In the genomic region with DNA sequence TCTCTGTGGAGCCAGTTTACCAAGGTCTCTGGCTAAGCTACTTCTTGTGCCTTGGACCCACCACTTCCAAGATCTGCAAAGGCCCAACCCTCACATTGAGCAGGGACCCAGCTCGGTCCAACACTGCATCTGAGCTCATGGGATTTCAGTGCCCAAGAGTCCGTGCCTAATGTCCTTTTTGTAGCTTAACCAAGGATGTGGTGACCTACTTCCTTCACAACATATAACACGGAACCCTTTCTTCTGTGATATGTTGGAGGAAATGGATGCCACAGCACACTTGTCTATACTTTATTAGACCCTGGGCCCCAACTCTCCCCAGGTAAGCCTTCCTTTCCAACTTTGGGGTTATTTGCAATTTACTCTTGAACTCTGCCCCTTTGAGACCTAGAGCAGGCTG, we compare ENCODE assay signal across 26 mouse cellular contexts.
DNase-seq lines count a peak whose midpoint lies in the region; ATAC-seq and TF ChIP-seq lines count a peak whose summit lies in the region.
"Had no signal": no experiment of that assay in that cellular context is flagged by ENCODE, and none has a peak within 500 bp of the region (broad histone marks: within the 10 kb centered on the region; RNA-seq: fewer than 3 reads in every experiment).

No protein-coding gene starts in this region.

- H3K27ac ChIP-seq in spleen, adult 2 months (ENCODE audit: insufficient read depth, low read length), result 0 out of 2 replicates have a peak overlapping the region, but pooled peaks have one; percentile 1
- no peak overlapping the region for H3K27ac ChIP-seq in hindbrain, embryonic 14.5 days
- H3K27ac ChIP-seq in midbrain, postnatal 0 days (ENCODE audit: low read depth, low read length), result no peak overlapping the region
- H3K27ac ChIP-seq: embryonic facial prominence, embryonic 10.5 days; embryonic facial prominence, embryonic 13.5 days; gastrocnemius, adult 2 months; hindbrain, embryonic 10.5 days; hindbrain, embryonic 13.5 days; hindbrain, postnatal 0 days had no signal

- WGBS in spleen, adult 2 months, result 26% methylated on average over 3 of the region's 3 CpGs
- WGBS in hindbrain, embryonic 14.5 days, result 87% methylated on average over 3 of the region's 3 CpGs
- 90% methylated on average over 3 of the region's 3 CpGs for WGBS in midbrain, postnatal 0 days

- no peak overlapping the region for H3K4me2 ChIP-seq in hindbrain, embryonic 14.5 days (replicated peaks)
- no peak overlapping the region for H3K4me2 ChIP-seq in midbrain, postnatal 0 days (ENCODE audit: low read depth, low read length, poor library complexity, severe bottlenecking)
- H3K4me2 ChIP-seq: embryonic facial prominence, embryonic 13.5 days; heart, embryonic 11.5 days; hindbrain, embryonic 13.5 days had no signal

- DNase-seq in spleen, adult 2 months (ENCODE audit: low read depth in 1 of 2, low spot score in 2 of 2), result no peak
- DNase-seq in spleen, postnatal 14 days (ENCODE audit: low spot score in 2 of 2), result no peak
- no peak for DNase-seq in hindbrain, embryonic 14.5 days (ENCODE audit: low spot score)
- DNase-seq in midbrain, postnatal 0 days (ENCODE audit: low spot score), result no peak
- DNase-seq in urinary bladder, adult 2 months (ENCODE audit: low spot score), result no peak
- DNase-seq: adrenal gland, adult 2 months; adrenal gland, postnatal 14 days; cerebellum, adult 11 months; cerebellum, adult 2 months; cerebellum, adult 9-11 months; cerebellum, postnatal 25 days; embryo, embryonic 11 days; forebrain, postnatal 0 days; gastrocnemius, adult 2 months; gastrocnemius, postnatal 14 days; heart, adult 11 months had no signal

- no peaks in the 10 kb centered on the region for H3K27me3 ChIP-seq in spleen, adult 2 months (ENCODE audit: control insufficient read depth, insufficient read depth, low read length)
- no peaks in the 10 kb centered on the region for H3K27me3 ChIP-seq in megakaryocyte, embryonic 14.5 days (replicated peaks)
- no peaks in the 10 kb centered on the region for H3K27me3 ChIP-seq in hindbrain, embryonic 14.5 days (ENCODE audit: control insufficient read depth, insufficient read depth, low read length)
- H3K27me3 ChIP-seq in midbrain, postnatal 0 days (ENCODE audit: insufficient read depth, low read length), result no peaks in the 10 kb centered on the region
- H3K27me3 ChIP-seq: embryonic facial prominence, embryonic 13.5 days; hindbrain, embryonic 13.5 days had no signal

- no peak overlapping the region for H3K4me3 ChIP-seq in spleen, adult 2 months (ENCODE audit: extremely low read depth, insufficient read depth, insufficient read length)
- H3K4me3 ChIP-seq in megakaryocyte, embryonic 14.5 days (replicated peaks), result peak overlapping the region; percentile 64
- no peak overlapping the region for H3K4me3 ChIP-seq in hindbrain, embryonic 14.5 days (replicated peaks; ENCODE audit: low read length)
- no peak overlapping the region for H3K4me3 ChIP-seq in midbrain, postnatal 0 days (ENCODE audit: low read depth, low read length)
- H3K4me3 ChIP-seq: embryonic facial prominence, embryonic 10.5 days; embryonic facial prominence, embryonic 13.5 days; erythroblast, embryonic 14.5 days; gastrocnemius, adult 2 months; hindbrain, embryonic 10.5 days; hindbrain, embryonic 13.5 days had no signal

- no peaks in the 10 kb centered on the region for H3K9me3 ChIP-seq in megakaryocyte, embryonic 14.5 days
- H3K9me3 ChIP-seq in hindbrain, embryonic 14.5 days (ENCODE audit: control insufficient read depth, low read length), result no peaks in the 10 kb centered on the region
- H3K9me3 ChIP-seq in midbrain, postnatal 0 days (ENCODE audit: low read length), result no peaks in the 10 kb centered on the region
- H3K9me3 ChIP-seq: embryonic facial prominence, embryonic 10.5 days; embryonic facial prominence, embryonic 13.5 days; hindbrain, embryonic 10.5 days; hindbrain, embryonic 13.5 days had no signal

- H3K9ac ChIP-seq in hindbrain, embryonic 14.5 days, result no peak overlapping the region
- no peak overlapping the region for H3K9ac ChIP-seq in midbrain, postnatal 0 days (replicated peaks; ENCODE audit: low read length, poor library complexity, severe bottlenecking)
- H3K9ac ChIP-seq: embryonic facial prominence, embryonic 13.5 days; forebrain, postnatal 0 days; hindbrain, embryonic 13.5 days had no signal

- ATAC-seq in hematopoietic stem cell, adult 5-6 weeks (replicated peaks in 1 of 2; ENCODE audit: insufficient read depth in 1 of 2, low FRiP score in 2 of 2, low TSS enrichment in 1 of 2, low read depth in 1 of 2, poor library complexity in 2 of 2, severe bottlenecking in 2 of 2), result peak; percentile 12 to 29; a peak in 1 of 4 replicates
- ATAC-seq in hindbrain, embryonic 14.5 days (ENCODE audit: low FRiP score), result no peak
- no peak for ATAC-seq in midbrain, postnatal 0 days (ENCODE audit: low FRiP score)
- ATAC-seq: forebrain, embryonic 14.5 days; forebrain, postnatal 0 days; hindbrain, postnatal 0 days had no signal

- TF ChIP-seq CTCF in spleen, adult 2 months (IDR thresholded peaks at IDR 0.05; ENCODE audit: extremely low read depth, insufficient read depth, insufficient read length, insufficient replicate concordance), result no peak
- no peak for TF ChIP-seq CTCF in midbrain, postnatal 0 days (IDR thresholded peaks at IDR 0.05)

- no peaks in the 10 kb centered on the region for H3K36me3 ChIP-seq in spleen, adult 2 months (ENCODE audit: control insufficient read depth, insufficient read depth, low read length)
- H3K36me3 ChIP-seq in megakaryocyte, embryonic 14.5 days (replicated peaks; ENCODE audit: low read length), result peaks cover 80% of the 10 kb centered on the region
- no peaks in the 10 kb centered on the region for H3K36me3 ChIP-seq in hindbrain, embryonic 14.5 days (replicated peaks; ENCODE audit: control insufficient read depth, insufficient read depth)
- no peaks in the 10 kb centered on the region for H3K36me3 ChIP-seq in midbrain, postnatal 0 days (ENCODE audit: insufficient read depth, low read length)
- H3K36me3 ChIP-seq: embryonic facial prominence, embryonic 10.5 days; embryonic facial prominence, embryonic 13.5 days; hindbrain, embryonic 10.5 days; hindbrain, embryonic 13.5 days had no signal

- TF ChIP-seq POLR2A in spleen, adult 2 months (IDR thresholded peaks at IDR 0.05; ENCODE audit: low read depth, low read length), result no peak

- H3K4me1 ChIP-seq in spleen, adult 2 months (ENCODE audit: control insufficient read depth, insufficient read depth, insufficient read length), result peaks cover 36% of the 10 kb centered on the region
- H3K4me1 ChIP-seq in megakaryocyte, embryonic 14.5 days, result peaks cover 95% of the 10 kb centered on the region
- H3K4me1 ChIP-seq in hindbrain, embryonic 14.5 days (replicated peaks; ENCODE audit: control insufficient read depth, insufficient read depth, low read length), result no peaks in the 10 kb centered on the region
- H3K4me1 ChIP-seq in midbrain, postnatal 0 days (ENCODE audit: insufficient read depth, low read length), result no peaks in the 10 kb centered on the region
- H3K4me1 ChIP-seq: embryonic facial prominence, embryonic 13.5 days; hindbrain, embryonic 13.5 days had no signal

Comparison
In these comparisons a context has a peak if more than half of its experiments do, and no peak if none do; other contexts are left out.
1. ATAC-seq: peak in hematopoietic stem cell, adult 5-6 weeks (2 of 2); none in hindbrain, embryonic 14.5 days (single experiment) and midbrain, postnatal 0 days (single experiment).